Mouse (Mus musculus) layer of hippocampus, adult 2 months (tissue): Measurements from ENCODE around the gene Sun1. TPM values are rescaled to one million over a fixed set of nuclear protein-coding genes. Genes with fewer than 3 reads are reported as not detected.
A peak's percentile ranks its signal among the peaks of the same experiment; 100 is the strongest.

Source experiments
- DNase-seq, 2 experiments: peaks; one replicate each; pipeline ENCODE4 v3.0.0; 2022; ENCODE audit warnings: low spot score in 2 of 2
- H3K27ac ChIP-seq: fragments of 200-600 bp; 2 replicates; pipeline ENCODE4 v1.8.1; 2022
- H3K4me3 ChIP-seq: fragments of 200-600 bp; 2 replicates; pipeline ENCODE4 v1.8.1; 2022; ENCODE audit warnings: mild to moderate bottlenecking
- CTCF ChIP-seq: fragments of 200-600 bp; conservative IDR thresholded peaks from 2 replicates; pipeline ENCODE4 v1.8.1; 2022; ENCODE audit warnings: antibody characterized with exemption, mild to moderate bottlenecking, moderate library complexity
- long read RNA-seq, 2 experiments: library from polyadenylated mRNA; stranded (forward); transcript quantifications; one replicate each; pipeline ENCODE4 v2.0.0; 2021; ENCODE audit warnings: borderline mapping rate in 2 of 2
- total RNA-seq, 2 experiments: library from RNA; stranded (reverse); gene quantifications; 2 replicates each; pipeline ENCODE4 v1.2.3; 2021

Gene Sun1
- 10 to 100 TPM; 78.8 to 91.0 TPM for total RNA-seq
- long read RNA-seq, experiment 1, full-length matches to known transcripts, result 26 of 76 reads
- long read RNA-seq, experiment 1, partial matches to known transcripts, result 10 of 76 reads
- long read RNA-seq, experiment 1, other reads (novel, unspliced or antisense), result 40 of 76 reads
- long read RNA-seq, experiment 2, full-length matches to known transcripts, result 34 of 108 reads
- long read RNA-seq, experiment 2, partial matches to known transcripts, result 12 of 108 reads
- long read RNA-seq, experiment 2, other reads (novel, unspliced or antisense), result 62 of 108 reads

DNA sequence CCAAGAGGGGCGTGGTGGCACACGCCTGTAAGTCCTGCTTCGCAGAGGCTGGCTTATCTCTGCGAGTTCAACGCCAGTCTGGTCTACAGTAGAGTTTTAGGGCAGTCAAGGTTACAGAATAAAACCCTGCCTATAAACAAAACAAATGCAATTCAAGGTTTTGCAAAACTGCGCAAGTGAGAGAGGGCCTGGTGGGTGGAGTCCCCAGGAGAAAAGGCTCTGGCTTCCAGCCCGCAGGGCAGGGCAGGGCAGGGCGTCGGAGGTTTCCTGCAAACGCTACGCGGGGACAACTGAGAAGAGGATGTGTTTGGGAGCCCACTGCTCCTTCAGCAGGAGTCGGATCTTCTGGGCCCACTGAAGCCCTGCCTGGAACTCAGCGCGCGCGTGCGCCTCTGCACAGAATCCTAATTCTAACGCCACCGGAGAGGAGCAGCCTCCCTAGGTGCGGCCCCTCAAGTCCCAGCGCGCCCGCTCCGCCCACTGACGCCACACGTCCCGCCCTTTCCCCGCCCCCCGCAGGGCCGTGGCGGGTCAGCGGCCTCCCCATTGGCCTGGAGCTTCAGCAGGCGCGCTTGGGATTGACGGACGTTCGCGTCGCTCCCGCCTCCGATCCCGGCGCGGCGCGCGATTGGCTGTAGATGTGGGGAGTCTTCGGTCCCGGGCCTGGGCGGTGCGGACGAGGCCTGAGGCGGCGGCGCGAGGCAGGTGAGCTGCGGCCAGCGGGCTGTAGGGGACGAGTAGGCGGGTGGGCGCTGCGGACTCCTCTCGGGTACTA is at the start of gene Sun1:
Gene Sun1 (plus strand): TSS at position 643 of the 775 bp plus-strand sequence.
- no peak for TF ChIP-seq CTCF
- peak within 1 kb of the TSS; percentile 96 for H3K27ac ChIP-seq
- H3K4me3 ChIP-seq, result peak within 1 kb of the TSS; percentile 76
- peak; percentile 98 to 99 for DNase-seq

DNA sequence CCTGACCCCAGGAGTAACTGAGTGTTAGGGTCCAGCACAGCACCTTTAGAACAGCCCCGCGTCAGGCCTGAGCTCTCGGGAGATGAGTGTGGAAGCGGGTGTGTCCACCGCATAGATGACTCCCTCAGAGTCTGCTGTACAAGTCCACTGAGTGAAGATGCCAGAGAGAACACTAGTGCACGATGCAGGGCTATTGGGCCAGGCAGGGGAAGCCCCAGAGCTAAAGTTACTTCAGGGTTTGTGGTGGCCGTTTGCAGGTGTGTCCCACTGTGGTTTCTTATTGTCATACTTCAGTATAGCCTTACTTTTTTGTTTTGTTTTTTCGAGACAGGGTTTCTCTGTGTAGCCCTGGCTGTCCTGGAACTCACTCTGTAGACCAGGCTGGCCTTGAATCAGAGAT is 39.5 kb upstream of the Sun1 start:
- no peak for TF ChIP-seq CTCF
- H3K27ac ChIP-seq, result no peak overlapping the region
- no peak for DNase-seq
- no peak overlapping the region for H3K4me3 ChIP-seq

- no peak overlapping the region for H3K4me3 ChIP-seq
- no peak for TF ChIP-seq CTCF
- no peak for DNase-seq
Observed at GRCm38 (mm10) chr5:139161632-139162031, 38.8 kb upstream of the Sun1 start.

GRCm38 (mm10) chr5:139166781-139167361 is 33.6 kb upstream of the Sun1 start:
- no peak for DNase-seq
- no peak overlapping the region for H3K4me3 ChIP-seq
- TF ChIP-seq CTCF, result no peak
- H3K27ac ChIP-seq, result no peak overlapping the region

More at GRCm38 (mm10) chr5:139161632-139162031, 38.8 kb upstream of the Sun1 start:
- H3K27ac ChIP-seq, result no peak overlapping the region

DNA sequence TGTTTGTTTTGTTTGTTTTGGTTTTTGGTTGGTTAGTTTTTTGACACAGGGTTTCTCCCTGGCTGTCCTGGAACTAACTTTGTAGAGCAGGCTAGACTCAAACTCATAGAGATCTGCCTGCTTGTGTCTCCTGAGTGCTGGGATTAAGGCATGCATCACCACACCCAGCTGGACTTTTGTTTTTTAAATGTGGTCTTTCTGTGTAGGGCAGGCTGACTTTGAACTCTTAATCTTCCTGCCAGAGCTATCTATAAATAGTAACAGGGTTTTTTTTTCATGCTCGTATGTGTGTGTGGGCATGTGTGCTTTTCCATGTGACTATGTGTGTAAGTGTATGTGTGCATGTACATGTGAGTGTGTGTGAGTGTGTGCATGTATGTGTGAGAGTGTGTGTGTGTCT is 32.9 kb upstream of the Sun1 start:
- DNase-seq, result no peak
- Histone ChIP-seq H3K4me3 (no peak overlapping the region), H3K27ac (no peak overlapping the region)
- no peak for TF ChIP-seq CTCF

GRCm38 (mm10) chr5:139171929-139172328 is 28.5 kb upstream of the Sun1 start:
- no peak for DNase-seq
- H3K27ac ChIP-seq, result no peak overlapping the region
- TF ChIP-seq CTCF, result no peak
- no peak overlapping the region for H3K4me3 ChIP-seq

GRCm38 (mm10) chr5:139174141-139174540 is 26.3 kb upstream of the Sun1 start:
- no peak for DNase-seq
- Histone ChIP-seq H3K4me3 (no peak overlapping the region), H3K27ac (no peak overlapping the region)
- TF ChIP-seq CTCF, result no peak

DNA sequence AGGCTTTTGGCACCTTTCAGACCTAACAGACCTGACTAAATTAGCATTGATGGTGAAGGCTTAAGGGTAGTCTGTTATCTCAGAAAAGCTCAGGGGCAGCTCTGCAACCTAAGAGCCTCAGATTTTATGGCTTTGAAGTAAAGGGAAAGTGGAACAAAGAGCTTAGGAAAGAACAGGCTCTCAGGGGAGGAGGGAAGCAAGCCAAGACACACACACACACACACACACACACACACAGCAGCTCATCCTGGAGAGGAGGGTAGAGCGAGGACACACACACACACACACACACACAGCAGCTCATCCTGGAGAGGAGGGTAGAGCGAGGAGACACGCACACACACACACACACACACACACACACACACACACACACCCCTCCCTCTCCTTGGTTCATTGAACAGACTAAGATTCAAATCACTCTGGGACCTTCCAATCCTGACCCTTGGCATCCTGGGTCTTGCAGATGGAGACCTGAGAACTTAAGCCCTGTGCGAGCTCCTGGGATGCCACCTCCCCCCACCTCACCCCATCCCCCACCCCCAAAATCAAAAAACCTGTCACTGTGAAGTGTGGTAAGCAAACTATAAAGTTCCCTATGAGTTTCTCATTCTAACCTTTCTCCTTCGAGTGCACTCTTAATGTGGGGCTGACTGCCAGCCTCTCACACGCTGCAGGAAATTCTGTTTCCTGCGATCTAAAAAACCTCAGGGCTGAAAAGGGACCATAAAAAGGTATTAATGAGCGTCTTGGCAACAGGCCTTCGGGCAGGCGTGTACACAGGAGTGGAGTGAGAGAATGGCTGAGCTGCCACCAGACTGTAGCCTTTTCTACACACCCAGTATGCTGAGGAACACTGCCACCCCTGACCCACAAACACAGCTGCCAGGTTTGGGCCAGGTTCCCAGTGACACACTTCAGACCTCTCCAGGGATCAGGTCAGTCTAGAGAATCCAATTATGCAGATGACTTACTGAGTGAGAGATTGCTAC is 25.6 kb upstream of the Sun1 start:
- no peak overlapping the region for H3K27ac ChIP-seq
- DNase-seq, result no peak
- no peak for TF ChIP-seq CTCF

DNA sequence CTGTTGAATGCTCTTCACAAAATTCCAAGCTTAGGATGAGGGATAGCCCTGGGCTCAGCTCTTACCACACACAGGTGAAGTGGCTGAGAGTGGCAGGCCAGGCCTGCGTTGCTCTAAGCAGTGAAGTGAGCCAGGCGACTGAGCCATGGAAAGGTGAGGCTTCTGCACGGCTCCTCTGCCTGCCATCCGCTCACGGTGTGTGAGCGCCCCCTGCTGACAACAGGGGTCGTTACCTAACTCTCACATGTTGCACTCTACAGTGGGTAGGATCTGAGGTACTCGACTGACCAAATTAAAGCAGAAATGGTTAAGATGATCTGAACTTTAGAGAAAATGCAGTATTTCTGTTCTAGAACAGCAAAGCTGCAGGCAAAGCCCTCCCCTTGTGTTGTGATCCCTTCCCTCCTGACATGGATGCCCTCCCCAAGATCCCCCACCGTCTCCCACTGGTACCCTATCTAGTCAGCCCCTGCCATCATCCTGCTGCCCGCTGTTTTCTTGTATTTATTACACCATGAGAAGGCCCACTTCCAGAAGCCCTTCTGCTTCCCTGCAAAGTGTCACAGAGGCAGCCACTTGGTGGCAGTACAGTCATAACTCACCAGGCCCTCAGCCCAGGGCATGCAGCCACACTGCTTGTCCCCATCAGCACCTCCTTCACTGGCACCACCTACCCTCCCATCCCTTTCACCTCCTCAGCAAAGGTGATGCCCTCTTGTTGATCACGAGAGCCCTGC is 21.4 kb upstream of the Sun1 start:
- peak; percentile 88 for TF ChIP-seq CTCF
- Histone ChIP-seq H3K27ac (no peak overlapping the region), H3K4me3 (no peak overlapping the region)
- DNase-seq, result peak; percentile 55 to 85

More for the DNA sequence above, 25.6 kb upstream of the Sun1 start:
- H3K4me3 ChIP-seq, result no peak overlapping the region

DNA sequence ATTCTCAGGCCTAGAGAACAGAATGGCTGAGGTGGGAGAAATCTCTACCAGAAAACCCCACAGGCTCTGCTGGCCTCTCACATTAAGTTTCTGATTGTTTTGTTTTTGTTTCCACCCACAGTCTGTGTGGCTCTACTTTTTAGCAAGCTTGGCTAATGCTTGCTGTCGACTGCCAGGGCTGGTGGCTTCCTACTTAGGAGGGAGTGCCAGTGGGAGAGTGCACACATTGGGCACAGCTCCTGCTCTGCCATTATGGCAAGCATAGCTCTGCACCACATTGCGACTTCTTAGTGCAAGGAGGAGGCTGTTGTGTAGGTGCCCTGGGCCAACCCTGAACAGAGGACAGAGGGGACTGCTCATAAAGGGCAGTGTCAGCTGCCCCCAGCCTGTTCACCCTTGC is 17.3 kb upstream of the Sun1 start:
- Histone ChIP-seq H3K27ac (peak overlapping the region; percentile 50; the same call in 1 of the 2 replicates), H3K4me3 (no peak overlapping the region)
- DNase-seq, result peak; percentile 32 to 39
- TF ChIP-seq CTCF, result no peak

GRCm38 (mm10) chr5:139183601-139184000 is 16.8 kb upstream of the Sun1 start:
- TF ChIP-seq CTCF, result no peak
- no peak overlapping the region for H3K4me3 ChIP-seq
- H3K27ac ChIP-seq, result peak overlapping the region; percentile 50; the same call in 1 of the 2 replicates
- DNase-seq, result no peak

DNA sequence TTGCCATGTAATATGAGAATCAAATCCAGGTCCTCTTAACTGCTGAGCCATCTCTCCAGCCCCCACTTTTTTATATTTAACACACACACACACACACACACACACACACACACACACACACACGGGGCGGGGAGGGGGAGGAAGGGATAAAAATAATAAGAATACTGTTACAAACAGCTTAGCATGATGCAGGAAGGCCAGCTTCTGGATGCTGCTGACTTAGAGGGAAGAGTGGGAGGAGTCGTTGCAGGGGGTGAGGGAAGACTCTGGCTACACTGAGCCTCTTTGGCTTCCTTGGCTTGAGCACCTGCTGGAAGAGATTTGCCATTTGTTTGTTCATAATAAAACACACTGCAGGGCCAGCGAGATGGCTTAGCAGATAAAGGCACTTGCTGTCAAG is 15.5 kb upstream of the Sun1 start:
- no peak for DNase-seq
- no peak for TF ChIP-seq CTCF
- Histone ChIP-seq H3K4me3 (no peak overlapping the region), H3K27ac (no peak overlapping the region)
